Mouse (Mus musculus): ENCODE data around the gene Efs. TPM values are rescaled to one million over a fixed set of nuclear protein-coding genes. Genes with fewer than 3 reads are reported as not detected.

Efs gene
- polyA plus RNA-seq, 1 experiment from 2014 or later, result 20.7 TPM

GRCm38 (mm10) chr14:54876539-54877047, 49.3 kb downstream of the Efs start:
- peaks cover 13% of the 10 kb centered on the region for H3K4me1 ChIP-seq (replicated peaks)
- H3K4me2 ChIP-seq (replicated peaks), result peak overlapping the region; percentile 99
- ATAC-seq, result peak; percentile 95
- under 1% methylated on average over 71 of the region's 72 CpGs for WGBS
- peak overlapping the region; percentile 90 for H3K27ac ChIP-seq
- no peaks in the 10 kb centered on the region for H3K36me3 ChIP-seq
- no peaks in the 10 kb centered on the region for H3K9me3 ChIP-seq
- peak overlapping the region; percentile 73 for H3K4me3 ChIP-seq (replicated peaks)
- no peaks in the 10 kb centered on the region for H3K27me3 ChIP-seq (replicated peaks)
- peak overlapping the region; percentile 84 for H3K9ac ChIP-seq

- peak; percentile 46 for ATAC-seq
- Histone ChIP-seq H3K4me3 (replicated peaks) (peak overlapping the region; percentile 73), H3K27me3 (replicated peaks) (no peaks in the 10 kb centered on the region), H3K4me2 (replicated peaks) (peak overlapping the region; percentile 99), H3K4me1 (replicated peaks) (peaks cover 13% of the 10 kb centered on the region), H3K9ac (peak overlapping the region; percentile 84), H3K27ac (peak overlapping the region; percentile 90), H3K9me3 (no peaks in the 10 kb centered on the region), H3K36me3 (no peaks in the 10 kb centered on the region)
- WGBS, result 4% methylated on average over 36 of the region's 36 CpGs
Observed at GRCm38 (mm10) chr14:54875844-54876538, 49.9 kb downstream of the Efs start.

- Histone ChIP-seq H3K4me3 (replicated peaks) (no peak overlapping the region), H3K9ac (no peak overlapping the region), H3K4me1 (replicated peaks) (peaks cover 13% of the 10 kb centered on the region), H3K27ac (no peak overlapping the region), H3K4me2 (replicated peaks) (no peak overlapping the region), H3K36me3 (no peaks in the 10 kb centered on the region), H3K9me3 (no peaks in the 10 kb centered on the region), H3K27me3 (replicated peaks) (no peaks in the 10 kb centered on the region)
- no peak for ATAC-seq
- 83% methylated on average over 3 of the region's 3 CpGs for WGBS
Observed at GRCm38 (mm10) chr14:54874165-54874564, 51.8 kb downstream of the Efs start.

- Histone ChIP-seq H3K27ac (no peak within 1 kb of the TSS), H3K4me2 (replicated peaks) (no peak within 1 kb of the TSS), H3K36me3 (no peaks in the 10 kb centered on the region), H3K9ac (no peak within 1 kb of the TSS), H3K27me3 (replicated peaks) (no peaks in the 10 kb centered on the region), H3K4me1 (replicated peaks) (peaks cover 9% of the 10 kb centered on the region), H3K9me3 (no peaks in the 10 kb centered on the region), H3K4me3 (replicated peaks) (no peak within 1 kb of the TSS)
- ATAC-seq, result no peak
- 91% methylated on average over 5 of the region's 5 CpGs for WGBS
Observed at GRCm38 (mm10) chr14:54870861-54871260, 55.1 kb downstream of the Efs start, which contains the start of gene Homez. Gene Homez, minus strand, starts transcription at chr14:54870961.

GRCm38 (mm10) chr14:54868026-54868425, 57.9 kb downstream of the Efs start:
- Histone ChIP-seq H3K27ac (no peak overlapping the region), H3K4me3 (replicated peaks) (no peak overlapping the region), H3K9me3 (no peaks in the 10 kb centered on the region), H3K4me1 (replicated peaks) (no peaks in the 10 kb centered on the region), H3K4me2 (replicated peaks) (no peak overlapping the region), H3K9ac (no peak overlapping the region), H3K27me3 (replicated peaks) (no peaks in the 10 kb centered on the region), H3K36me3 (no peaks in the 10 kb centered on the region)
- ATAC-seq, result no peak
- WGBS, result 85% methylated on average over 4 of the region's 4 CpGs

- WGBS, result 58% methylated on average over 5 of the region's 5 CpGs
- Histone ChIP-seq H3K4me2 (replicated peaks) (no peak overlapping the region), H3K9ac (no peak overlapping the region), H3K27ac (no peak overlapping the region), H3K36me3 (no peaks in the 10 kb centered on the region), H3K4me3 (replicated peaks) (no peak overlapping the region), H3K27me3 (replicated peaks) (no peaks in the 10 kb centered on the region), H3K9me3 (no peaks in the 10 kb centered on the region), H3K4me1 (replicated peaks) (no peaks in the 10 kb centered on the region)
- ATAC-seq, result no peak
Observed at GRCm38 (mm10) chr14:54866936-54867335, 59.0 kb downstream of the Efs start.

MicroRNAs encoded within 50 kb of the gene (microRNA counts, 519-probe panel; counts per million panel counts)
- microRNA mmu-miR-208a (97.1 counts per million, percentile 29 among the panel's probes with 10 or more counts), microRNA mmu-miR-208b (791 counts per million, percentile 30 among the panel's probes with 10 or more counts)

Other genes starting within 250 kb of the Efs start
- gene 1700123O20Rik, start 239.9 kb downstream of the Efs start, polyA plus RNA-seq (2015; fragmentation: Nextera tagmentation; extraction: Ambion mirVana), result 83.7 and 84.8 TPM in 2 replicates
- gene Acin1, start 239.2 kb downstream of the Efs start, polyA plus RNA-seq (2015; fragmentation: Nextera tagmentation; extraction: Ambion mirVana), result 105 and 107 TPM in 2 replicates
- 0.11 and 0.15 TPM in 2 replicates for gene Gm29776, start 227.3 kb downstream of the Efs start, polyA plus RNA-seq (2015; fragmentation: Nextera tagmentation; extraction: Ambion mirVana)
- 0.19 and 0.21 TPM in 2 replicates for gene Cebpe, start 214.0 kb downstream of the Efs start, polyA plus RNA-seq (2015; fragmentation: Nextera tagmentation; extraction: Ambion mirVana)
- gene Slc7a8, start 144.2 kb downstream of the Efs start, polyA plus RNA-seq (2015; fragmentation: Nextera tagmentation; extraction: Ambion mirVana), result 30.9 and 33.0 TPM in 2 replicates
- not detected in 2 replicates for gene Rnf212b, start 112.0 kb downstream of the Efs start, polyA plus RNA-seq (2015; fragmentation: Nextera tagmentation; extraction: Ambion mirVana)
- 6.2 and 6.9 TPM in 2 replicates for gene Homez, start 55.2 kb downstream of the Efs start, polyA plus RNA-seq (2015; fragmentation: Nextera tagmentation; extraction: Ambion mirVana)
- gene Ppp1r3e, start 48.6 kb downstream of the Efs start, polyA plus RNA-seq (2015; fragmentation: Nextera tagmentation; extraction: Ambion mirVana), result 2.3 TPM in 2 replicates
- 3.6 and 4.7 TPM in 2 replicates for gene Bcl2l2, start 42.7 kb downstream of the Efs start, polyA plus RNA-seq (2015; fragmentation: Nextera tagmentation; extraction: Ambion mirVana)
- 0.34 and 0.35 TPM in 2 replicates for gene Gm20521, start 42.7 kb downstream of the Efs start, polyA plus RNA-seq (2015; fragmentation: Nextera tagmentation; extraction: Ambion mirVana)
- gene Pabpn1, start 33.6 kb downstream of the Efs start, polyA plus RNA-seq (2015; fragmentation: Nextera tagmentation; extraction: Ambion mirVana), result 108 and 119 TPM in 2 replicates
- 30.2 and 33.2 TPM in 2 replicates for gene Slc22a17, start 13.0 kb downstream of the Efs start, polyA plus RNA-seq (2015; fragmentation: Nextera tagmentation; extraction: Ambion mirVana)
- not detected in 2 replicates for gene Il25, start 6.6 kb upstream of the Efs start, polyA plus RNA-seq (2015; fragmentation: Nextera tagmentation; extraction: Ambion mirVana)
- 2.2 and 2.3 TPM in 2 replicates for gene Cmtm5, start 10.1 kb upstream of the Efs start, polyA plus RNA-seq (2015; fragmentation: Nextera tagmentation; extraction: Ambion mirVana)
- 0.27 and 0.44 TPM in 2 replicates for gene Myh6, start 40.8 kb upstream of the Efs start, polyA plus RNA-seq (2015; fragmentation: Nextera tagmentation; extraction: Ambion mirVana)
- not detected in 2 replicates for gene Gm17428, start 50.8 kb upstream of the Efs start, polyA plus RNA-seq (2015; fragmentation: Nextera tagmentation; extraction: Ambion mirVana)
- gene Myh7, start 68.5 kb upstream of the Efs start, polyA plus RNA-seq (2015; fragmentation: Nextera tagmentation; extraction: Ambion mirVana), result 0.83 and 1.6 TPM in 2 replicates
- 83.1 and 84.9 TPM in 2 replicates for gene Ngdn, start 89.3 kb upstream of the Efs start, polyA plus RNA-seq (2015; fragmentation: Nextera tagmentation; extraction: Ambion mirVana)
- gene Zfhx2, start 166.2 kb upstream of the Efs start, polyA plus RNA-seq (2015; fragmentation: Nextera tagmentation; extraction: Ambion mirVana), result 3.8 and 4.4 TPM in 2 replicates
- gene Thtpa, start 168.7 kb upstream of the Efs start, polyA plus RNA-seq (2015; fragmentation: Nextera tagmentation; extraction: Ambion mirVana), result 19.0 and 19.4 TPM in 2 replicates
- 71.9 and 73.9 TPM in 2 replicates for gene Ap1g2, start 180.5 kb upstream of the Efs start, polyA plus RNA-seq (2015; fragmentation: Nextera tagmentation; extraction: Ambion mirVana)
- gene Jph4, start 190.8 kb upstream of the Efs start, polyA plus RNA-seq (2015; fragmentation: Nextera tagmentation; extraction: Ambion mirVana), result 1.6 and 1.7 TPM in 2 replicates